Mouse (Mus musculus) hindbrain, embryonic 16.5 days (tissue): ENCODE data around the gene Srsf11. TPM values are rescaled to one million over a fixed set of nuclear protein-coding genes. Genes with fewer than 3 reads are reported as not detected.

Experiments used
- ATAC-seq: fragments of 200-750 bp; cut with Nextera tagmentation; 2 replicates; pipeline ENCODE4 v1.8.0; 2017; ENCODE audit warnings: moderate TSS enrichment, moderate library complexity
- H3K27ac ChIP-seq: fragments of 300-500 bp; sonication (generic); 2 replicates; pipeline ENCODE4 v1.5.1; 2014; ENCODE audit warnings: low read depth, mild to moderate bottlenecking, control low read depth, low read length, moderate library complexity
- H3K27me3 ChIP-seq: fragments of 300-500 bp; sonication (generic); replicated peaks from 2 replicates; pipeline ENCODE4 v1.6.1; 2014; ENCODE audit warnings: low read length; ENCODE audit not compliant: control insufficient read depth, insufficient read depth
- H3K36me3 ChIP-seq: fragments of 300-500 bp; sonication (generic); 2 replicates; pipeline ENCODE4 v1.6.1; 2014; ENCODE audit warnings: mild to moderate bottlenecking, low read length, moderate library complexity, mixed read lengths; ENCODE audit not compliant: control insufficient read depth, insufficient read depth
- H3K4me1 ChIP-seq: fragments of 300-500 bp; sonication (generic); 2 replicates; pipeline ENCODE4 v1.6.1; 2014; ENCODE audit warnings: low read depth, low read length; ENCODE audit not compliant: control insufficient read depth, insufficient read depth
- H3K4me2 ChIP-seq: fragments of 300-500 bp; sonication (generic); 2 replicates; pipeline ENCODE4 v1.6.1; 2014; ENCODE audit warnings: mild to moderate bottlenecking, low read length, control low read depth, moderate library complexity
- H3K4me3 ChIP-seq: fragments of 300-500 bp; sonication (generic); 2 replicates; pipeline ENCODE4 v1.5.1; 2014; ENCODE audit warnings: mild to moderate bottlenecking, low read length, control low read depth, moderate library complexity
- H3K9ac ChIP-seq: fragments of 300-500 bp; sonication (generic); 2 replicates; pipeline ENCODE4 v1.6.1; 2014; ENCODE audit warnings: low read depth, mild to moderate bottlenecking, control low read depth, low read length, moderate library complexity
- H3K9me3 ChIP-seq: fragments of 300-500 bp; sonication (generic); 2 replicates; pipeline ENCODE4 v1.6.1; 2014; ENCODE audit warnings: mild to moderate bottlenecking, low read length, moderate library complexity; ENCODE audit not compliant: control insufficient read depth
- WGBS: fragments of 180-500 bp; shearing (Covaris S2); extraction: QIAGEN DNeasy Blood & Tissue Kit; methylation state at CpG from one replicate; pipeline ENCODE4 v1.1.7; 2014; 5-methylcytosine and 5-hydroxymethylcytosine counted together
- polyA plus RNA-seq: library from polyadenylated mRNA; unstranded; fragments of >200 nt; fragmentation: Nextera tagmentation; extraction: Ambion mirVana; gene quantifications from 2 replicates; pipeline ENCODE4 v1.2.1, GENCODE M21; 2015

Gene Srsf11
- 184 and 216 TPM in 2 replicates for polyA plus RNA-seq

GRCm38 (mm10) chr3:158036329-158036988, at the start of gene Srsf11, which contains the start of gene Lrrc40:
Srsf11 (minus strand) TSS chr3:158036639.
Lrrc40 (plus strand) TSS chr3:158036662.
- peak; percentile 97 for ATAC-seq
- H3K9ac ChIP-seq: peak within 1 kb of the TSS; percentile 91
- no peaks in the 10 kb centered on the region for H3K27me3 ChIP-seq
- no peaks in the 10 kb centered on the region for H3K36me3 ChIP-seq
- H3K4me3 ChIP-seq: peak within 1 kb of the TSS; percentile 95
- H3K27ac ChIP-seq: peak within 1 kb of the TSS; percentile 87
- H3K4me1 ChIP-seq: peaks cover 25% of the 10 kb centered on the region
- no peaks in the 10 kb centered on the region for H3K9me3 ChIP-seq
- under 1% methylated on average over 55 of the region's 55 CpGs for WGBS
- H3K4me2 ChIP-seq: peak within 1 kb of the TSS; percentile 77

- no peak for ATAC-seq
- H3K4me2 ChIP-seq: no peak overlapping the region
- no peaks in the 10 kb centered on the region for H3K27me3 ChIP-seq
- no peak overlapping the region for H3K9ac ChIP-seq
- no peaks in the 10 kb centered on the region for H3K9me3 ChIP-seq
- H3K4me3 ChIP-seq: no peak overlapping the region
- no peaks in the 10 kb centered on the region for H3K36me3 ChIP-seq
- H3K4me1 ChIP-seq: no peaks in the 10 kb centered on the region
- no peak overlapping the region for H3K27ac ChIP-seq
- 72% methylated on average over 5 of the region's 5 CpGs for whole genome bisulfite sequencing
Observed at GRCm38 (mm10) chr3:158077828-158078227, 41.4 kb upstream of the Srsf11 start.

DNA sequence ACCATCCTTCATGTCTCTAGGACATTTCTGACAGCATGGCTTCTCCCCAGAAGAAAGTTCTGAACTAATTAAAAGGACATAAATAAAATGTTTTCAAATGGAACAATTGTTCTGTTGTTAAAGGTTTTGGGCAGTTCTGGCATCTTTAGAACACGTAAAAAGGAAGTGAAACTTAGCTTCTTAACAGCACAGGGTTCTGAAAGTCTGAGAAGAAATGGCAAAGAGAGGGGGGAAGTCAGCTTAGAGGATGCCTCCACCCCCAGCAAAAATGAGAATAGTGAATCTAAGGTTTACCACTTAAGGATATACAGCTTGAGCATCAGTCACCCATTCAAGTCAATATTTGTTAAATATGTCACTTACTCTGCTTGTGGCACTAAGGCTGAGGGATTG, 40.9 kb upstream of the Srsf11 start:
- Histone ChIP-seq H3K9me3 (no peaks in the 10 kb centered on the region), H3K36me3 (no peaks in the 10 kb centered on the region), H3K27me3 (no peaks in the 10 kb centered on the region), H3K4me1 (no peaks in the 10 kb centered on the region), H3K4me2 (no peak overlapping the region), H3K4me3 (no peak overlapping the region), H3K9ac (no peak overlapping the region), H3K27ac (no peak overlapping the region)
- WGBS: 54% methylated on average over 1 of the region's 1 CpGs
- ATAC-seq: no peak

- Histone ChIP-seq H3K4me3 (no peak overlapping the region), H3K4me1 (no peaks in the 10 kb centered on the region)
- WGBS: 51% methylated on average over 4 of the region's 4 CpGs
Observed at GRCm38 (mm10) chr3:158076685-158077379, 40.4 kb upstream of the Srsf11 start.

GRCm38 (mm10) chr3:158075004-158075403, 38.6 kb upstream of the Srsf11 start:
- no peak for ATAC-seq
- no peaks in the 10 kb centered on the region for H3K9me3 ChIP-seq
- no peaks in the 10 kb centered on the region for H3K36me3 ChIP-seq
- H3K4me2 ChIP-seq: no peak overlapping the region
- no peak overlapping the region for H3K9ac ChIP-seq
- H3K4me3 ChIP-seq: no peak overlapping the region
- H3K4me1 ChIP-seq: no peaks in the 10 kb centered on the region
- H3K27ac ChIP-seq: no peak overlapping the region
- 88% methylated on average over 2 of the region's 2 CpGs for WGBS
- H3K27me3 ChIP-seq: no peaks in the 10 kb centered on the region

More at GRCm38 (mm10) chr3:158076685-158077379, 40.4 kb upstream of the Srsf11 start:
- no peaks in the 10 kb centered on the region for H3K9me3 ChIP-seq
- no peaks in the 10 kb centered on the region for H3K27me3 ChIP-seq
- H3K4me2 ChIP-seq: no peak overlapping the region
- no peak overlapping the region for H3K9ac ChIP-seq
- H3K36me3 ChIP-seq: no peaks in the 10 kb centered on the region
- H3K27ac ChIP-seq: no peak overlapping the region
- ATAC-seq: 0 out of 2 replicates have a peak, but pooled peaks have one; percentile 27

- Histone ChIP-seq H3K4me1 (no peaks in the 10 kb centered on the region), H3K27me3 (no peaks in the 10 kb centered on the region), H3K9ac (no peak overlapping the region), H3K4me2 (no peak overlapping the region), H3K9me3 (no peaks in the 10 kb centered on the region), H3K4me3 (no peak overlapping the region), H3K27ac (no peak overlapping the region), H3K36me3 (peaks cover 5% of the 10 kb centered on the region; the same call in 1 of the 2 replicates)
- no peak for ATAC-seq
- 67% methylated on average over 9 of the region's 9 CpGs for WGBS
Observed at GRCm38 (mm10) chr3:158068613-158069263, 32.3 kb upstream of the Srsf11 start.

DNA sequence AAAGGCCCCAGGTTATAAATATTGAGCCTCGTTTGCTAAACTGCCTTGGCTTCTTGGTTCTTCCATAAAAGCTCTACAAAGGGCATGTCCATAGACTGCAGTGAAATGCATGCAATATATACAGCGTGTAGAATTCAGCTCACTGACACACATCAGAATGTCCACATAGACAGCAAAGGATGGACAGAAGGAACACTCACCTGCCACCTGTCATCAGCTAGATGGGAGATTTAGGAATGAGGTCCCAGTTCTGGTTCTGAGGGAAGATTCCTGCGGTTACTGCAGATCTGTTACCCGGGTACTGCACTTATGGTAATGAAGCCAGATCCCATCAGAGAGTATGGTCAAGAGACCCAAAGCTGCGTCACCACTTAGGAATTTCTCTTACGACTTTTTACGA, 31.5 kb upstream of the Srsf11 start:
- no peak overlapping the region for H3K4me3 ChIP-seq
- H3K36me3 ChIP-seq: peaks cover 5% of the 10 kb centered on the region; the same call in 1 of the 2 replicates
- H3K4me1 ChIP-seq: no peaks in the 10 kb centered on the region
- WGBS: 86% methylated on average over 7 of the region's 7 CpGs
- no peak overlapping the region for H3K4me2 ChIP-seq
- H3K27ac ChIP-seq: no peak overlapping the region
- ATAC-seq: no peak
- no peak overlapping the region for H3K9ac ChIP-seq
- no peaks in the 10 kb centered on the region for H3K27me3 ChIP-seq
- H3K9me3 ChIP-seq: no peaks in the 10 kb centered on the region

DNA sequence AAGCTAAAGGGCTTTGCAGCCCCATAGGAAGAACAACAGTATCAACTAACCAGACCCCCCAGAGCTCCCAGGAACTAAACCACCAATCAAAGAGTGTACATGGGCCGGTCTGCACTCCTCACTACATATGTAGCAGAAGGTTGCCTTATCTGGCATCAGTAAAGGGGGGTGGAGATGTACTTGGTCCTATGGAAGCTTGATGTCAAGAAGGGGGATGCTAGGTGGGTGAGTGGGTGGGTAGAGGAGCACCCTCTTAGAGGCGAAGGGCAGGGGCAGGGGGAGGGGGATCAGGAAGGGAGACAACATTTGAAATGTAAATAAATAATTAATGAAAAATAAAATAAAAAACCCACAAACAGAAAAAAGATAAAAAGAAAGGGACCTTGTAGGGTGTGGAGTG, 28.8 kb upstream of the Srsf11 start:
- 90% methylated on average over 2 of the region's 2 CpGs for WGBS
- Histone ChIP-seq H3K9ac (no peak overlapping the region), H3K27me3 (no peaks in the 10 kb centered on the region), H3K4me3 (no peak overlapping the region), H3K36me3 (peaks cover 5% of the 10 kb centered on the region; the same call in 1 of the 2 replicates), H3K27ac (no peak overlapping the region), H3K4me1 (no peaks in the 10 kb centered on the region), H3K4me2 (no peak overlapping the region), H3K9me3 (no peaks in the 10 kb centered on the region)
- no peak for ATAC-seq
